Mouse (Mus musculus): Measurements from ENCODE around the gene Anks3. TPM values are rescaled to one million over a fixed set of nuclear protein-coding genes. Genes with fewer than 3 reads are reported as not detected.

The Anks3 gene
- 10 to 100 TPM; 30.8 to 33.9 TPM for total RNA-seq (2021)
- 39.2 and 45.3 TPM in 2 replicates for polyA plus RNA-seq (2012; rRNA removed)
- long read RNA-seq, transcript Anks3-201 (17 exons, 2,398 nt) = major isoform, 16 of 36 reads
- long read RNA-seq, partial matches to known transcripts = 5 of 36 reads
- long read RNA-seq, other reads (novel, unspliced or antisense) = 15 of 36 reads

- peak; percentile 99 for DNase-seq
Measured at GRCm38 (mm10) chr16:4963797-4964709, at the start of gene Anks3. Gene Anks3 (minus strand): TSS chr16:4964205.

- DNase-seq = peak; percentile 99
Measured at GRCm38 (mm10) chr16:5013054-5013838, 49.2 kb upstream of the Anks3 start, which contains the start of gene Rogdi. Gene Rogdi (minus strand): TSS chr16:5013553.

DNA sequence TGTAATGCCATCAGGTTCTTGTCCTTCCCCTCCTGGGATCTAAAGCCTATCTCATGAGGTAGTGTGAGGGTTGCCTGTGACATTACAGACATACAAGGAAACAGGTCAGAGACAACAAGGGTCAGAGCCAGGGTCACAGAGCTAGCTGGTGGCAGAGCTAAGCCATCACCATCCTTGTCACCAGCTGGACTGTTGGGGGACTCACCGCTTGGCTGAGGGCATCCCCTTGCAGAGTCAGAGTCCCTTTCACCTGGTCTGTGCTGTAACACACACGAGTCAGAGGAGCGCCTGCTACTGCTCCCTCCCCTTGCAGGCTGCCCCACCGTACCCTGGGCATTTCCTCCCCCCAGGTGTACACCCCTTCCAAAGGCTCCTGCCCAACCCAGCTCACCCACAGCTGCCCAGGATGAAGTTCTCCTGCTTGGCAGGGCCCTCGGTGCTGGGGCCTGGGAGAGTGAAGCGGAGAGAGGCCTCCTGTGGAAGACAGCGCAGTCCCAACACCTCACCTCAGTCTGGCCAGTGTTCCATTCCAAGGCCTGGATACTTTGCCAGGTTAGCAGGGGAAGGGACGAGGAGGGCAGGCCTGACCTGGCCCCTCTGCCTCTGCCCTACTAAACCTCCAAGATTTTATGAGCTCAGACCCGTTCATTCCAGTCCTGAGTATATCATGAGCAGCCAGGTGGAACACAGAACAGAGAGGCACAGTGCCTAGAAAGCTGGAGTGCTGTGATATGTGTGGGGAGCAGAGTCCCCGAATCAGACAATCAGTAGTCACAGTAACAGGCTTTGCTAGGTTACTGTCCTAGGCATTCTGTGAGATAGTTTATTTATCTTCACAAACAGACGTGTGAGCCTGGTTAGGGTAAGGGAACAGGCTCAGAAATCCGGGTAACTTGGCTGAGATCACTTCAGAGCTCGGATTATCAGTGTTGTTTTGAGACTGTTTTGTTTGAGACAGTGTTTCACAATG, 48.3 kb upstream of the Anks3 start:
- DNase-seq = no peak

DNA sequence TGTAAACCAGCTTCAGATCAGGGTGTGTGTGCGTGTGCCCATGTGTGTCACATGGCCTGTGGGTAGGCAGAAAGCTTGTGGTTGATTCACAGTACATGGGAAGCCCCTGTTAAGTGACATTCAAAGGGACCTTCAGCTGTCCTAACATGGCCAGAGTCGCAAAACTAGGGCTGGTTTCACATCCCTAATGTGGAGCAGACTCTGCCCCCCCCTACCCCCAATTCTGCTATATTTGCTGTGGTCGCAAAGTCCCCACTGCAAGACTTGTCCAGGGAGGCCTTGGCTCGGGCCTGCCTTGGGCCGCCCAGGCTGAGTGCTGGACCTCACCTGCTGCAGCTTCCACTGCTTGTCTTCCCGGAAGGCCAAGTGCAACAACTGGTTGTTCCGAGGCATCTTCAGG, 47.3 kb upstream of the Anks3 start:
- DNase-seq = no peak

DNA sequence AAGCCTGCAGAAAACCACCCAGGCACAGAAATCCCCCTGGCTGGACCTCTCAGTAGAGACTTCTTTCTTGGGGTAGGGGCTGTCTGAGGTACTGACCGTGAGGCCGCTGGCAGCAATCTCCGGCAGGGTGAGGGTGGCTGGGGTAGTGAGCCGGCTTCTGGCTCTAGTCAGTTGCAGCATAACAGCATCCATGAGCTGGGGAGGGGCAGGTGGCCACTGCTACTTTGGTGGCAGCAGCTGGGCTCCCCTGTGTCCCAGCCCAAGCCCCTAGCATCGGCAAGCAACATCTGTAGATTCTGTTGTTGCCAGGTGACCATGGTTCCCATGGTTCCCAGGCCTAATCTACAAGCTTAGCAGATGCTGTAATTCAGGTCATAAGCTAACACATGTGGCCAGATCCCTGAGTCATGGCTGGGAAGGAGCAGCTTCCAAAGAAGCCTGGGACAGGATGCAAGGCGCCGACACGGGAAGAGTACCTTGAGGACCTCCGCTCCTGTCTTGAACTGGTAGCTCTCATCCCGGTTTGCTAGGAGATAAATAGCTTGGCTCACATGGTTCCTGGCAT, 46.4 kb upstream of the Anks3 start:
- no peak for DNase-seq

- DNase-seq = no peak
Measured at GRCm38 (mm10) chr16:5008076-5008475, 44.1 kb upstream of the Anks3 start.

DNA sequence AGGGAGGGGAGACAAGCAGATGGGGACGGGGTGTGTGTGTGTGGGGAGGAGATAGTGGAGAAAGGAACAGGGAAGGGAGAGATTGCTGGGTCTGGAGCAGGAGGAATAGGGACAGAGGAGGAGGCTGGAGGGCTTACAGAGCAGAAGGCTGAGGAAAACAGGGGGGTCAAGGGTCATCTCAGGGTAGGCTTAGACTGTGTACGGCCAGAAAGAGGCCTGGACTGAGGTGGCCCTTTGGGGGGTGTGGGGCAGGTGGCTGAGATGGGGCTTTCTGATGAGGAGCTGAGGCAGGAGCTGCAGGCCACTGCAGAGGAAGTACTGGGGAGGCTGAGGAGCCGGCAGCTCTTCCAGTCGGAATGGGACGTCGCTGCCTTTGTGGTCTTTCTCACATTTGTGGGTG, 43.5 kb upstream of the Anks3 start:
- no peak for DNase-seq

DNA sequence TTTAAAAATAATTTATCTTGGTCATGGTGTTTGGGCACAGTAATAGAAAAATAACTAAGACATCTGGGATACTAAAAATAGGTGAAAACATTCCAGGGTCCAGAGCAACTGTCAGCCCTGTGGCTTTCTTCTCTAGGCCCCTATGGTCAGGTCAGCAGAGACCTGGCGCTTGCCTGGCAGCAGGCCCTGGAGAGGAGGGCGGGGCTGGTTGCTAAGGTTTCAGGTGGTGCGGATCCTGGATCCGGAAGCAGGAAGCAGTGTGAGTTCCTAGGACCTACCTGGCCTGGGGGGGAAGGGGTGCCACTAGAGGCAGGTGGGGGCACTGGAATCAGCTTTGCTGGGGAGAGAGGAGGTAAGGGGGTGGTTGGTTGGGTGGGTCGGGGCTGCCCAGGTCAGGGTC, 43.1 kb upstream of the Anks3 start, which contains the start of gene Smim22:
Smim22 (plus strand) TSS at position 222 of the 400 bp plus-strand sequence.
- no peak for DNase-seq

DNA sequence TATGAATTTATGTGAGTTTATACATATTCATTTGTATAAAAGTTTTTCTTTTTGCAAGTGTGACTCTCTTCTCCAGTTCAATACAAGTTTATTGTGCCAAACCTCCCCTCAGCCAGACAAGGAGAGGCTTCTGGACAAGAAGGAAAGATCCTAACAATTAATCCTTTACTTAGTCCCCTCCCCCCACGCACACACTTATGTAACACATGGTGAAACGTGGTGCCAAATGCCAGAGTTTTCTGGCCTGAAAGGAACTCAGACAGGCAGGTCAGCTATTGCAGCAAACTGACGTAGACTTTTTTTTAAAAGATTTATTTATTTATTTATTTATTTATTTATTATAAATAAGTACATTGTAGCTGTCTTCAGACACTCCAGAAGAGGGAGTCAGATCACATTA, 36.6 kb upstream of the Anks3 start:
- DNase-seq = no peak

DNA sequence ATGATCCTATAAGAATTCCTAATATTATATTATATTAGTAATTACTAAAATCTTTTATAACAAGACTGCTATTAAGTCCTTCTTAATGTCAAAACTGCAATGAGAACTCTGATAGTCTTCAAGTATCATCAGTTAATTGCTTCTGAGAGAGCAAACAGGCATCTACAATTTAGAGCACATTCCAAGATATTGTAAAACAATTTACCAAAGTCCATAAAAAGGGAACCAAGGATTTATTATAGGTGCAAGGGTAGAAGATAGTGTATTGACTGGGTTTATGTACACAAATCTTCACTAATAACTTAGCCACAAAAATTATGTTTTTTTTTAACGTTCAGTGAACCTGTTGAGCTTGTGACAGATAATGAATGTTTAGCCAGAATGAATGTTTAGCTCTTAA, 35.0 kb upstream of the Anks3 start:
- no peak for DNase-seq

DNA sequence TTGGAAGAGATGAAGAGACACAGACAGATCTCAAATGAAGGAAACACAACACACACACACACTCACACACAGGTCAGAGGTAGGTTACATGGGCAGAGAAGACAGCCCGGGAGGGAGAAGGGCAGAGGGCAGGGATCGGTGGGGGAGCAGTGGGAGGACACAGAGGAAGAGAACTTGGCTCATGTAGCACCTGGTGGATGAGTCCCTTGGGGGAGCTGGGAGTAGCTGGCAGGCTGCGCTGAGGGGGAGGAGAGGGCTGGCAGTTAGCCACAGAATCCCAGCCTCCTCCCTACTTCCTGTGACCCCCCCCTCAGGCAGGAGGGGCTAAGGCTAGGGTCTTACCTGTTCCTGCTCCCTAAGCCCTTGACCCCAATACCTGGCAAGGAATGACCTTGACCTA, 33.5 kb upstream of the Anks3 start, which contains the start of gene Sept12:
Sept12 (minus strand) TSS at position 300 of the 400 bp plus-strand sequence.
- DNase-seq = peak; percentile 11

DNA sequence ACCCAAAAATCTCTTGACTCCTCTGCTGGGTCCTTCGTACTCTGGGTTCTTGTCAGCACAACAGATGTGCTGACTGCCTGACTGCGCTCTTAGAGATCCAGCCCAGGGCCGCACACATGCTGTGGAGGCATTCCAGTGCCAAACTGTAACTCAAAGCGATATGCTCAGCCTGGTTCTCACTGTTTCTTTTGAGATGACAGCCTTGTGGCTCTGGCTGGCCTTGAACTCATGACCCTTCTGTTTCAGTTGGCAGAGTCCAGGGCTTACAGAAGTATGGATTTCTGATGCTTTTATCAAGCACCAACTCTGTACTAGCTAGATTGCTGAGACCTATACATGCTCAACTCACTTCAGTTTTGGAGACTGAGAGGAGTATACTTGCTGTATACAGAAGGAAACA, 29.3 kb upstream of the Anks3 start:
- DNase-seq = peak; percentile 24

- DNase-seq = no peak
Measured at GRCm38 (mm10) chr16:4984717-4985116, 20.7 kb upstream of the Anks3 start.

- peak; percentile 36 for DNase-seq
Measured at GRCm38 (mm10) chr16:4979755-4980380, 15.9 kb upstream of the Anks3 start.

GRCm38 (mm10) chr16:4978275-4979051, 14.5 kb upstream of the Anks3 start:
- no peak for DNase-seq

DNA sequence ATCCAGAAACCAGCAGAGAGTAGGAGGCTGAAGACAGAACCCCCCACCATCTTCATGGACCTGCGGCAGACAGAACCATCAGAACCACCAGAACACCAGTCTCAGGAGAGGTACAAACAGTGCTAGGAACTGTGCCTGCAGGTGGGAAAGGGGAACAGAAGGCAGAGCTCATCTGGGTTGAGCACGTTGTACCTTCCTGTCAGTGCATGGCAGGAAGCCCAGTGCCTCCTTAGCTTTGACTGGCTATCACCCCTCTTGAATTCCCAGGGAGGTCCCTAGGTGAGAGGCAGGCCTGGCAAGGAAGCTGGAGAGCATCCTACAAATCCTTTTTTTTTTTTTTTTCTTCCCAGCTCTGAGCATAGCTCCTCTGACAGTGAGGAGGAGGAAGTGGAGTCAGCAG, 12.2 kb upstream of the Anks3 start:
- no peak for DNase-seq

- no peak for DNase-seq
Measured at GRCm38 (mm10) chr16:4974521-4974920, 10.5 kb upstream of the Anks3 start.

DNA sequence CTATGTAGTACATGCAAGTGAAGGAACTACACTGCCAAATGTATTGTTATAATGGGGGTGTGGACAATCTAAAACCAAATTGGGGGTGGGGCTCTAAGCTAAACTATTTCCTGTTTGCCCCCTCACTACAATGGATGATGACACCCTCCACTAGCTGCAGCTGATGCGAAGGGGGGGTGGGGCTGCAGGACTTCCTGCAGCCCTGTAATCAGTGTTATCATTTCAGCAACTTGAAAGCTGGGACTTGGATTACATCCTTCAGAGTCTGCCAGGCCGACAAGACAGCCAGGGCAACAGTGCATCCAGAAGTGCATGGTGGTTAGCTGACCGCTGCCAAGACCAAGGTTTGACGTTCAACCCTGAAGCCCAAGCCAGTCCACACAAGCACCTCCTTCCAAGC, 7.6 kb upstream of the Anks3 start:
- DNase-seq = no peak

- no peak for DNase-seq
Measured at GRCm38 (mm10) chr16:4969055-4969843, 5.2 kb upstream of the Anks3 start.

Measured in adrenal gland, adult 2 months (tissue).